Mouse (Mus musculus): ENCODE measurements around the gene Msi2.

Msi2 gene

GRCm38 (mm10) chr11:88709876-88710614 lies 8.3 kb downstream of the Msi2 start:
- DNase-seq, result no peak

GRCm38 (mm10) chr11:88707228-88707775 lies 11.0 kb downstream of the Msi2 start:
- peak; percentile 39 for DNase-seq

GRCm38 (mm10) chr11:88704688-88705087 lies 13.6 kb downstream of the Msi2 start:
- no peak for DNase-seq

GRCm38 (mm10) chr11:88703220-88703619 lies 15.1 kb downstream of the Msi2 start:
- peak; percentile 43 for DNase-seq

GRCm38 (mm10) chr11:88701976-88702659 lies 16.2 kb downstream of the Msi2 start:
- peak; percentile 84 for DNase-seq

- DNase-seq, result no peak
These were observed 17.3 kb downstream of the Msi2 start for GRCm38 (mm10) chr11:88701020-88701419.

GRCm38 (mm10) chr11:88700202-88700711 lies 18.1 kb downstream of the Msi2 start:
- no peak for DNase-seq

GRCm38 (mm10) chr11:88693905-88694893 lies 24.1 kb downstream of the Msi2 start:
- peak; percentile 39 for DNase-seq

- DNase-seq, result no peak
These were observed 25.1 kb downstream of the Msi2 start for GRCm38 (mm10) chr11:88693002-88693769.

GRCm38 (mm10) chr11:88692374-88692773 lies 25.9 kb downstream of the Msi2 start:
- peak; percentile 87 for DNase-seq

- peak; percentile 41 for DNase-seq
These were observed 27.6 kb downstream of the Msi2 start for GRCm38 (mm10) chr11:88690556-88691287.

GRCm38 (mm10) chr11:88689831-88690459 lies 28.4 kb downstream of the Msi2 start:
- peak; percentile 36 for DNase-seq

- no peak for DNase-seq
These were observed 29.7 kb downstream of the Msi2 start for GRCm38 (mm10) chr11:88688644-88689043.

- DNase-seq, result no peak
These were observed 30.6 kb downstream of the Msi2 start for GRCm38 (mm10) chr11:88687711-88688110.

GRCm38 (mm10) chr11:88687010-88687409 lies 31.3 kb downstream of the Msi2 start:
- no peak for DNase-seq

- no peak for DNase-seq
These were observed 32.3 kb downstream of the Msi2 start for GRCm38 (mm10) chr11:88686061-88686460.

- no peak for DNase-seq
These were observed 35.1 kb downstream of the Msi2 start for GRCm38 (mm10) chr11:88683026-88683770.

GRCm38 (mm10) chr11:88677350-88677749 lies 41.0 kb downstream of the Msi2 start:
- no peak for DNase-seq

GRCm38 (mm10) chr11:88676597-88676996 lies 41.7 kb downstream of the Msi2 start:
- DNase-seq, result no peak

Measured in retina, postnatal 1 day (tissue).